Mouse (Mus musculus) kidney, adult 9 months (tissue): ENCODE data around the gene Sfn.
"Not testable (repeated sequence)": the region's sequence is repeated elsewhere in the genome, so short reads cannot be mapped to it uniquely, and the experiment has no call there.

ENCODE experiments used
- DNase-seq: peaks from one replicate; pipeline ENCODE4 v3.0.0; 2022

Sfn gene

DNA sequence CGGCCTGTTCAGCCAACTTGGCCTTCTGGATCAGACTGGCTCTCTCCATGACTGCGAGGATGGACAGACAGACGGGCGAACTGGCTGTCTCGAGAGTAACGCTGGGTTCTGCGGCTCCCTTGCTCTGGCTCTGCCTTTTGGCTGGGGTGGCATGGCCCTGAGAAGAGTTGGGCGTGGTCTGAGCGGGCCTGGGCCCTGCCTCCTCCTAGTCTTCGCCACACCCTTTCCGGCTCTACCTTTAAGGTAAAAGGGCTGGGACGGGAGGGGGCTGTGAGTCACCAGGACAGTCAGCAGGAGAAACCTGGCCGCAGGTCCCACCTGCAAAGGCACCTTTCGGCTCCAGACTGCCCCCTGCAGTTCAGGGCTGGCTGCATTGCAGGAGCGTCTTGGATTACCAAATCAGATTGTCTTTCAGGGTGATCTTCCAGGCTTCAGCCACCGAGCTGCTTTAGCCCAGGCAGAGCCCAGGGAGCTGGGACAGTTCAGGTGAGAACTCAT lies at the start of gene Sfn:
Gene Sfn, minus strand, starts transcription at position 448 of the 498 bp plus-strand sequence.
- peak; percentile 77 for DNase-seq

DNA sequence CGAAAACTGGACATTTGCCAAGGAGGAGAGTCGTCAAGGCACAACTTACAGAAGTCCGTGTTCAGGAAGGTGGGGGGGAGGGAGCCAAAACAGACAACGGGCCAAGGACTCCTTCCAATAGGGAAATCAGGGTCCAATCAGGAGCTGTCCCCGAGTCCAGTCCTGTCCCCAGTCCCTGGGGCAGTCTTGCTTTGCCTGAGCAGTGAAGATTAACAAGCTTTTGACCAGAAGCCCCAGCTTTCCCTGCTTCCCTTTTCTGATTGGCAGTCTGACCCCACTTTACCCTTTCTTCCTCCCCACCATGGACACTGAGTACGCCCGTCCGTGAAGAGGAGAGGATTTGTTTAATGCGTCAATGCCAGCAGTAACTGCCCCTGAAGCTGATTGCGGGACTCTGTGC lies 49.5 kb upstream of the Sfn start:
- no peak for DNase-seq

DNA sequence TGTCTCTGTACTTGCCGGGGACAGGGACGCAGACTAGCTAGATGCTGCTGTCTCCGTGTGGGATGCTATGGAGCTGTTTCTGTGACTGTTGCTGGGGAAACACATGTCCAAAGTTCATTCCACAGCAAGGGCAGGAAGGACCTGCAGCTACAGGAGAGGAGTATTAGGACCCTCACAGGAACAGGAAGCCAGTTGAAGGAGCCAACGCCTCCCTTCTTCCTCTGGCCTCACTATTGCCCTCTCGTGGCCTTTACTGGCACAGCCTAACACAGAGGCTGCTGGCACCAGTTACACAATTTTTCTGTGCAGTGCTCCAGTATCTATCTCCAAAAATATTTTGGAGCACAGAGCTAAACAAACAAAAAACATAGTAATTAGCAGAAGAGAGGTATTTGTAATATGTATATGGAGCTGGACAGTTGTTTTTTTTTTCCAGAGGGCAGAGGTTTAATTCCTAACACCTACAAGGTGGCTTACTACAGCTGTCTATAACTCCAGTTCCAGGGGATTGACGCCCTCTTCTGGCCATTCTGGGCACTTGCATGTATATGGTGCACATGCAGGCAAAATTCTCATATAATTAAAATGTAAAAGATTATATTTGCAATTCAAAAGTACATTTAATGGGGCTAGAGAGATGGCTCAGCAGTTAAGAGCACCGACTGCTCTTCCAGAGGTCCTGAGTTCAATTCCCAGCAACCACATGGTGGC lies 48.2 kb upstream of the Sfn start, which contains the start of gene Zdhhc18:
Gene Zdhhc18, minus strand, starts transcription at position 166 of the 711 bp plus-strand sequence.
- DNase-seq = peak; percentile 92

GRCm38 (mm10) chr4:133649464-133649863 lies 47.5 kb upstream of the Sfn start:
- DNase-seq = not testable (repeated sequence)

DNA sequence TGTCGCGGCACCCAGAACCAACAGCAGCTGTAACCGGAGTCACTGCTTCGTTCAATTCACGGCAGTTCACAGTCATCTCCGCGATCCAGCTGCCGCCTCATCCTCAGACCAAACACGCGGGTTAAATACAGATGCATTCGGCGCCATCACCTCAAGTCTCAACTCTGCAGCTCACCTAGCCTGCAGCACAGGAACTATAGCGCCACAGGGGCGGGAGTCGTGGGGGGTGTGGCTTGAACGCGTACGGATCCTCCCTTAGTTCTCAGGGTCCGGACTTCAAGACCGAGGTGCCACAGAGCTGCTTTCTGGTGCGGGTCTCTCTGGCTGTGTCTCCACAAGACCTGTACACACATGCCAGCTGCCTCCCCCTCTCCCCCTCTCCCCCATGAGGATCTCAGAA lies 43.7 kb upstream of the Sfn start:
- no peak for DNase-seq

DNA sequence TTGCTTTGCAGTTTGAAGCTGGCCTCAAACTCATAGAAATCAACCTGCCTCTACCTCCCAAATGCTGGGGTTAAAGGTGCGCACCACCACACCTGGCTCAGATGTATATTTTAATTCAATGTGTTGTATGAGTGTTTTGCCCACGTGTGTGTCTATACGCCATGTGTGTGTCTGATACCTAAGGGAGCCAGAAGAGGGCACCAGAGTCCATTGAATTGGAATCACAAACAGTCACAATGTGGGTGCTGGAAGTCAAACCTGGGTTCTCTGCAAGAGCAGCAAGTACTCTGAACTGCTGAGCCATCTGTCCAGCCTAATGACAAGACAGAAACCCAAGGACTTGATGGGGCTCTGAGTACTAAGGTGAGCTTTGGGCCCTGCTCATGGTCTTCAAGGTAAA lies 43.2 kb upstream of the Sfn start:
- DNase-seq = no peak

GRCm38 (mm10) chr4:133634043-133634410 lies 32.1 kb upstream of the Sfn start:
- DNase-seq = no peak

DNA sequence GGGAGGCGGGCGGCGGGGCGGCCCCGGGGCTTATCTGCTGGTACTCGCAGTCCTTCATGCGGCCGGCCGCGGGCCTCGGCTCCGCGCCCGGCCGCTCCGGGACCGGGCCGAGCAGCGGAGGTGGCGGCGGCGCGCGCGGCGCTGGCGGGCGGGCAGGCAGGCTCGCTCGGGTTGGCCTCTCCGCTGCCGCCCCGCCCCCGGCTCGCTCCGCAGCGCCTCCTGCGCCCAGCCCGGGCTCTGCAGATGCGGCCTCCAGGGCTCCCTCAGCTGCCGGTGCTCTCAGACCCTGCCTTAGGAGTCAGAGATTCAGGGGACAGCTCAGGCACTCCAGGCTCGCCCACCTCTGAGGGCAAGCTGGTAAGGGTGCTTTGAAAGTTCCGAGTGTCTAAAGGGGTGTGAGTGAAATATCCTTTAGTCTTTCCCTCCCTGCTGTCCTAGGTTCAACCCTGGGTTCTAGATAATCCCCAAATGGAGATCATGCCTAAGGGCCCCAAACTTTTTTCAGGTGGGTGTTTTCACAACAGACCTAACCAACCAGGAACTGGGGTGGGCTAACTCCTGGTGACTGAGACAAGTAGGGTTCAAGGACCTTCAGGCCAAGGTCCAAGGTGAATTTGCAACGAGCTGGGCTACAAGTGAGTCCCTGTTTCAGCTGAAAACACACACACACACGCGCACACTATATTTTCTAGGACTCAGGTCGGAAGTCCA lies 31.5 kb upstream of the Sfn start:
- peak; percentile 92 for DNase-seq

- DNase-seq = no peak
Observed at GRCm38 (mm10) chr4:133632483-133633327, 30.7 kb upstream of the Sfn start.

DNA sequence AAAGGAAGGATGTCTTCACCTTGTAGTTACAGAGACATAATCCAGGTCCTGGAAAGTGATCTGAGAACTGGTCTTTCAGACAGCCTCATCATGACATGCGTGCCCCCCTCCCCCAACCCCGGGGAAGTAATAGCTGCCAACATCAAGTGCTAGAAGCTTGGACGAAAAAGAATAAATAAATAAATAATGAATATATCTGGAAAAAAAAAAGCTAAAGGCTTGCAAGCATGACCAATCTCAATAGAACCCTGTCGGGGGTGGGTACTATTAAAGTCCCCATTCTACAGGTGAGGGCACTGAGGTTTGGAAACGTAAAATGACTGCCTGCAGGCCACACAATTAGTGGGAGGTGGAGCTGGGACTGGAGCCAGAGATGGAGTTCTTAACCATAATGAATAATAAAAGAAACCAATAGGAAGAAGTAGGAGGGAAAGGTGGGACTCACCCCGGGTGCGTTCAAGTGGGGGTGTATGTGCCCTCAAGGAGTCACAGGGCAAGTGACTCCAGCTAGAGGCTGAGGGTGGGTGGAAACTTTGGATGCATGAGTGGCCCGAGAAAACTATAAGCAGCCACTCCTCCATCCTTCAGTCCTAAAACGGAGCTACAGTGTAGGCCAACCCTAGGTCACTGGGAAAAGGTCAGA lies 29.9 kb upstream of the Sfn start:
- peak; percentile 55 for DNase-seq

DNA sequence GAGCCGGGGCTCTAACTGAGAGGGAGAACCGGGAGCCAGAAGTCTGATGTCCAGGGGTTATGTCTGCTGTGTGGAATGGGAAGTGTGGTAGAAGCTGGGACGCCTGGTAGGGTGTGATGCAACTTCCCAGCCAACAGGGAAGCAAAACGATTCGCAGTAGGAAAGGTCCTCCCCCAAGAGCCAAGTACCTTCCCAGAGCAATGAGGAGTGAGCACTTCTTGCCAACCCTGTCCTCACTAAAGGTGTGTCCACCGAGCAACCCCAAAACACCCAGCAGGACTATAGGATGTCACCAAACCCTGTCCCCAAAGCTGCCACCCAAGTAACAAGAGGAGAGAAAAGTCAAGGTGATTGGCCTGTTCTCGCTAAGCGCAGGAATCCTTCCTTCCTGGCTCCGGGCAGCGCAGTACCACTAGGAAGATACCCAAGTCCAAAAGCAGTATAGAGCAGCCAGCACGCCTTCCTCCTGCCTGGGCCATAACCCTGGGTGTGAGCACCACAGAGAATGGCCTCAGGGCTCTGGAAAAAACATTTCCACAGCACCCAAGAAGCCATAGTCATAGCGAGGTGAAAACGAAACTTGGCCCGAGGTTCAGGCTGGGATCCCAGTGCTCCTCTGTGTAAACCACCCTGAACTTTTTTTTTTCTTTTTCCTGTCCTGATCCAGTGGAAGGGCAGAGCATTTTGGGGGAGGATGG lies 29.3 kb upstream of the Sfn start:
- DNase-seq = peak; percentile 42

GRCm38 (mm10) chr4:133630326-133630920 lies 28.5 kb upstream of the Sfn start:
- DNase-seq = no peak

DNA sequence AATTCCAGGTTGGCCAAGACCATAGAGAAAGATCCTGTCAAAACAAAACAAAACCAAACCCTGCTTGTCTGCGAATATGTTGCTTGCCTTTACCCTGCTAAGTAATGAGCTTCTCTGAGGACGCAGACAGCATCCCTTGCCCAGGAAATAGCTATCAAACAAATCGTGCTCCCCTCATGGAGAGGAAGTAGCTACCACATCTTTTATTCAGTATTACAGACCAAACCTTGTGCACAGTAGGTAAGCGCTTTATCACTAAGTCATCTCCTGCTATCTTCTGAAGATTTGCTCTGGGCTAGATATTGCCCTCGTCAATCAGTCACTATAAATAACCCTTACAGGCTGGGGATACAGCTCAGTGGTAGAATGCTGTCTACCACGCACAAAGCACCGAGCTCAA lies 27.2 kb upstream of the Sfn start:
- no peak for DNase-seq

GRCm38 (mm10) chr4:133628517-133628916 lies 26.5 kb upstream of the Sfn start:
- no peak for DNase-seq

DNA sequence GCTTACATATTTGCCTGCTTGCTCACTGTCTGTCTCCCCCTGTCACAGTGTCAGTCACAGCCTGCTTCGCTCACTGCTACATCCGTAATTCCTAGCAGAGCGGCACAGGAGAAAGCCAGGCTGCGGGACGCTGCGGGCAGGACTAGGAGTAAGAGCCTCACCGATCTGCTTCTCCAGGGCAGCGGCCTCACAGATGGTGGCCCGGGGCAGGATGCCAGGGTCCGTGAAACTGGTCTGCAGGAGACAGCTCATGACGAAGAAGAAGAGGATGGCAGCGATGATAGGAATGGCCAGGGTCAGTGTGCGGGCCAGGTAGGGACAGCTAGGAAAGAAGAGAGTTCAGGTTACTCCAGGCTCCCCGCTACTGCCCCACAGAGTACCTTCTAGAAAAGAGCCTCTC lies 25.1 kb upstream of the Sfn start:
- DNase-seq = no peak

GRCm38 (mm10) chr4:133626621-133627020 lies 24.7 kb upstream of the Sfn start:
- no peak for DNase-seq

GRCm38 (mm10) chr4:133626221-133626620 lies 24.3 kb upstream of the Sfn start:
- no peak for DNase-seq

DNA sequence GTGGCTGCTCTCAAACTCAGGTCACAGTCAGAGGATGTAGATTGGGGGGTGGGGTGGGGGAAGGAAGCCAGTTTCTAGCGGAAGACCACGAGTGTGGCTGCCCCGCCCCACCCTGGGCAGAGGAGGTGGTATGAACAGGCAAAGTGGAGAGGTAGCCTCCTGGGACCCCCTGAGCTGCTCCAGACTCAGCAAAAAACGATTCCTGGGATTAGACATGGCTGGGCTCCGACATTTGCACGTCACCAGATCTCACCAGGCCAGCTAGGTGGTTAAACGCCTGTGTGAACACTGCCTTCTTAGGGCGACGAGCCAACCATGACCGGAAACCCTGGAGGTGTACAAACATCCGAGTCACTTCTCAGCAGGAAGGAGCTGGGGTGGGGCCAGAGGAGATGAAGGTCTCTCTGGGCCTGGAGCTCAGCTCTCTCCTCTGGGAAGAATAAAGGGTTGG lies 23.7 kb upstream of the Sfn start:
- DNase-seq = peak; percentile 75

- no peak for DNase-seq
Observed at GRCm38 (mm10) chr4:133624830-133625229, 22.9 kb upstream of the Sfn start.

GRCm38 (mm10) chr4:133622161-133622695 lies 20.3 kb upstream of the Sfn start:
- no peak for DNase-seq

- DNase-seq = no peak
Observed at GRCm38 (mm10) chr4:133620668-133621067, 18.7 kb upstream of the Sfn start.
